Mouse (Mus musculus) heart, postnatal 0 days (tissue): ENCODE data around the gene Agap2. TPM values are rescaled to one million over a fixed set of nuclear protein-coding genes. Genes with fewer than 3 reads are reported as not detected.

ENCODE experiments used
- ATAC-seq: fragments of 200-750 bp; cut with Nextera tagmentation; 2 replicates; pipeline ENCODE4 v1.8.0; 2017; ENCODE audit warnings: low read depth, moderate number of reproducible peaks, moderate library complexity; ENCODE audit not compliant: insufficient read depth
- DNase-seq: peaks from one replicate; pipeline ENCODE4 v3.0.0-alpha.2; 2016; ENCODE audit warnings: low spot score
- H3K27ac ChIP-seq: fragments of 300-500 bp; sonication (generic); 2 replicates; pipeline ENCODE4 v1.5.1; 2014; ENCODE audit warnings: low read depth, mild to moderate bottlenecking
- H3K27me3 ChIP-seq: fragments of 300-500 bp; sonication (generic); 2 replicates; pipeline ENCODE4 v1.6.1; 2014; ENCODE audit warnings: low read length, mixed read lengths; ENCODE audit not compliant: control insufficient read depth, insufficient read depth
- H3K36me3 ChIP-seq: fragments of 300-500 bp; sonication (generic); replicated peaks from 2 replicates; pipeline ENCODE4 v1.6.1; 2014; ENCODE audit warnings: low read length, mixed read lengths; ENCODE audit not compliant: control insufficient read depth, insufficient read depth
- H3K4me1 ChIP-seq: fragments of 300-500 bp; sonication (generic); 2 replicates; pipeline ENCODE4 v1.6.1; 2014; ENCODE audit warnings: antibody characterized with exemption; ENCODE audit not compliant: control insufficient read depth, insufficient read depth
- H3K4me2 ChIP-seq: fragments of 300-500 bp; sonication (generic); 2 replicates; pipeline ENCODE4 v1.6.1; 2014; ENCODE audit warnings: low read depth, mild to moderate bottlenecking, low read length, moderate library complexity
- H3K4me3 ChIP-seq: fragments of 300-500 bp; sonication (generic); 2 replicates; pipeline ENCODE4 v1.5.1; 2014; ENCODE audit warnings: low read depth, low read length
- H3K9ac ChIP-seq: fragments of 300-500 bp; sonication (generic); replicated peaks from 2 replicates; pipeline ENCODE4 v1.6.1; 2014; ENCODE audit warnings: low read depth, low read length, mixed read lengths
- H3K9me3 ChIP-seq: fragments of 300-500 bp; sonication (generic); replicated peaks from 2 replicates; pipeline ENCODE4 v1.6.1; 2016; ENCODE audit warnings: low read length; ENCODE audit not compliant: control insufficient read depth
- CTCF ChIP-seq: IDR thresholded peaks from 2 replicates; pipeline ENCODE4 v1.5.1; 2016; ENCODE audit warnings: antibody characterized with exemption, control low read depth, low read depth
- EP300 ChIP-seq: IDR thresholded peaks from 2 replicates; pipeline ENCODE4 v1.6.1; 2016; ENCODE audit warnings: antibody characterized with exemption, low read depth
- WGBS: fragments of 180-500 bp; shearing (Covaris S2); extraction: QIAGEN DNeasy Blood & Tissue Kit; methylation state at CpG from one replicate; pipeline ENCODE4 v1.1.7; 2014; 5-methylcytosine and 5-hydroxymethylcytosine counted together
- polyA plus RNA-seq: library from polyadenylated mRNA; unstranded; fragments of >200 nt; fragmentation: Nextera tagmentation; extraction: Ambion mirVana; gene quantifications from 2 replicates; pipeline ENCODE4 v1.2.1, GENCODE M21; 2015
- total RNA-seq: library from RNA; depleted of rRNA; stranded (reverse); fragments of >200 nt; gene quantifications from 2 replicates; pipeline ENCODE4 v1.2.3, GENCODE M21; 2014; ENCODE audit warnings: low replicate concordance; rRNA removed

Gene Agap2
- total and polyA plus RNA-seq, 2 experiments from 2014 or later: 0.15 to 1.7 TPM

- no peak overlapping the region for H3K4me3 ChIP-seq
- no peak overlapping the region for H3K4me2 ChIP-seq
- H3K27ac ChIP-seq: no peak overlapping the region
- no peaks in the 10 kb centered on the region for H3K27me3 ChIP-seq
- DNase-seq (no peak), ATAC-seq (no peak)
- no peak for TF ChIP-seq EP300
- no peak for TF ChIP-seq CTCF
- H3K4me1 ChIP-seq: no peaks in the 10 kb centered on the region
- 56% methylated on average over 11 of the region's 11 CpGs for WGBS
- H3K36me3 ChIP-seq: no peaks in the 10 kb centered on the region
- H3K9ac ChIP-seq: no peak overlapping the region
- no peaks in the 10 kb centered on the region for H3K9me3 ChIP-seq
Measured at GRCm38 (mm10) chr10:127140971-127141370, 65.9 kb downstream of the Agap2 start.

DNA sequence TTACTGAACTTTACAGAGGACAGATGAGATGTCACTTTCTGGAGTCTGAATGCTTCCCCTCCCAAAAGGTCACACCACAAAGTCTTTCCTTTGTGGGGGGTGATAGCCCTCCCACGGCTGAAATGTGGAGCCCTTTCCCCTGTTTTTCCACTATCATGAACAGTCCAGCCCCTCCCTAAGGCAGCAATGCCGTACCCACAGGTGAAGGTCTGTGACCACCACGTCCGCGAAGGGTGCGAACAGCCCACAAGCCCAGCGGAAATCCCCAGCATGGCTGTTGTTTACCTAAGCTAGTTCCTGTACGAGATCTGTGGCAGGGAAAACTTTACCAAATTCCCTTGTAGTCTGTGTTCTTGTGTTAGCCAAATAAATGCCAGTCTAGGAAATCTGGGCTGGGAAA, 66.4 kb downstream of the Agap2 start:
- Histone ChIP-seq H3K36me3 (no peaks in the 10 kb centered on the region), H3K27me3 (no peaks in the 10 kb centered on the region), H3K4me3 (no peak overlapping the region), H3K4me1 (no peaks in the 10 kb centered on the region), H3K9ac (no peak overlapping the region), H3K27ac (no peak overlapping the region), H3K4me2 (no peak overlapping the region), H3K9me3 (no peaks in the 10 kb centered on the region)
- no peak for ATAC-seq
- WGBS: 58% methylated on average over 8 of the region's 8 CpGs
- TF ChIP-seq EP300: no peak
- no peak for TF ChIP-seq CTCF
- DNase-seq: no peak

Other genes with a start within 250 kb of the Agap2 start
- gene Atp23, start 173.9 kb upstream of the Agap2 start, total RNA-seq: 0.46 and 10.2 TPM in 2 replicates
- gene Atp23, start 173.9 kb upstream of the Agap2 start, polyA plus RNA-seq: 7.8 and 8.5 TPM in 2 replicates
- gene Ctdsp2, start 96.6 kb upstream of the Agap2 start, total RNA-seq: 137 and 155 TPM in 2 replicates
- gene Ctdsp2, start 96.6 kb upstream of the Agap2 start, polyA plus RNA-seq: 26.4 and 27.4 TPM in 2 replicates
- 0.04 and 1.9 TPM in 2 replicates for gene Avil, start 74.6 kb upstream of the Agap2 start, total RNA-seq
- 0.07 and 0.11 TPM in 2 replicates for gene Avil, start 74.6 kb upstream of the Agap2 start, polyA plus RNA-seq
- 81.3 and 82.5 TPM in 2 replicates for gene Tsfm, start 44.4 kb upstream of the Agap2 start, total RNA-seq
- gene Tsfm, start 44.4 kb upstream of the Agap2 start, polyA plus RNA-seq: 94.6 and 96.8 TPM in 2 replicates
- 9.2 and 16.2 TPM in 2 replicates for gene Mettl1, start 33.9 kb upstream of the Agap2 start, total RNA-seq
- 19.6 and 20.6 TPM in 2 replicates for gene Mettl1, start 33.9 kb upstream of the Agap2 start, polyA plus RNA-seq
- gene Eef1akmt3, start 33.8 kb upstream of the Agap2 start, total RNA-seq: not detected in 2 replicates
- 0.04 and 0.18 TPM in 2 replicates for gene Eef1akmt3, start 33.8 kb upstream of the Agap2 start, polyA plus RNA-seq
- gene Cyp27b1, start 27.0 kb upstream of the Agap2 start, total RNA-seq: not detected in 2 replicates
- gene Cyp27b1, start 27.0 kb upstream of the Agap2 start, polyA plus RNA-seq: 0.04 and 0.08 TPM in 2 replicates
- gene March9, start 15.1 kb upstream of the Agap2 start, total RNA-seq: 0.65 and 1.0 TPM in 2 replicates
- gene March9, start 15.1 kb upstream of the Agap2 start, polyA plus RNA-seq: 0.14 TPM in 2 replicates
- gene Cdk4, start 11.8 kb upstream of the Agap2 start, total RNA-seq: 457 and 539 TPM in 2 replicates
- gene Cdk4, start 11.8 kb upstream of the Agap2 start, polyA plus RNA-seq: 382 and 392 TPM in 2 replicates
- 104 and 117 TPM in 2 replicates for gene Tspan31, start 5.0 kb upstream of the Agap2 start, total RNA-seq
- gene Tspan31, start 5.0 kb upstream of the Agap2 start, polyA plus RNA-seq: 73.5 and 79.9 TPM in 2 replicates
- gene Os9, start 45.8 kb downstream of the Agap2 start, total RNA-seq: 39.8 and 45.2 TPM in 2 replicates
- gene Os9, start 45.8 kb downstream of the Agap2 start, polyA plus RNA-seq: 36.0 and 40.0 TPM in 2 replicates
- gene B4galnt1, start 89.9 kb downstream of the Agap2 start, total RNA-seq: 2.3 and 7.7 TPM in 2 replicates
- gene B4galnt1, start 89.9 kb downstream of the Agap2 start, polyA plus RNA-seq: 0.72 and 0.82 TPM in 2 replicates
- gene Slc26a10, start 105.4 kb downstream of the Agap2 start, total RNA-seq: 51.0 and 61.2 TPM in 2 replicates
- gene Slc26a10, start 105.4 kb downstream of the Agap2 start, polyA plus RNA-seq: 22.8 and 23.3 TPM in 2 replicates
- gene Arhgef25, start 114.8 kb downstream of the Agap2 start, total RNA-seq: 20.8 and 44.2 TPM in 2 replicates
- gene Arhgef25, start 114.8 kb downstream of the Agap2 start, polyA plus RNA-seq: 10.0 and 13.8 TPM in 2 replicates
- gene Dtx3, start 120.4 kb downstream of the Agap2 start, total RNA-seq: 44.4 and 64.1 TPM in 2 replicates
- gene Dtx3, start 120.4 kb downstream of the Agap2 start, polyA plus RNA-seq: 28.8 and 30.0 TPM in 2 replicates
- gene Pip4k2c, start 136.3 kb downstream of the Agap2 start, total RNA-seq: 22.4 and 23.7 TPM in 2 replicates
- 24.7 and 25.0 TPM in 2 replicates for gene Pip4k2c, start 136.3 kb downstream of the Agap2 start, polyA plus RNA-seq
- gene Kif5a, start 188.1 kb downstream of the Agap2 start, total RNA-seq: 0.12 and 0.27 TPM in 2 replicates
- 0.11 and 0.23 TPM in 2 replicates for gene Kif5a, start 188.1 kb downstream of the Agap2 start, polyA plus RNA-seq
- 175 and 197 TPM in 2 replicates for gene Dctn2, start 191.1 kb downstream of the Agap2 start, total RNA-seq
- 149 and 154 TPM in 2 replicates for gene Dctn2, start 191.1 kb downstream of the Agap2 start, polyA plus RNA-seq
- gene Mbd6, start 213.7 kb downstream of the Agap2 start, total RNA-seq: 8.3 and 8.7 TPM in 2 replicates
- 6.5 and 6.9 TPM in 2 replicates for gene Mbd6, start 213.7 kb downstream of the Agap2 start, polyA plus RNA-seq
- 48.9 and 68.9 TPM in 2 replicates for gene Mars, start 236.5 kb downstream of the Agap2 start, total RNA-seq
- 62.4 and 64.6 TPM in 2 replicates for gene Mars, start 236.5 kb downstream of the Agap2 start, polyA plus RNA-seq
- gene Arhgap9, start 246.7 kb downstream of the Agap2 start, total RNA-seq: 0.73 and 0.97 TPM in 2 replicates
- gene Arhgap9, start 246.7 kb downstream of the Agap2 start, polyA plus RNA-seq: 1.4 and 1.8 TPM in 2 replicates